Mouse (Mus musculus): ENCODE measurements around the gene Rbfox3. TPM values are rescaled to one million over a fixed set of nuclear protein-coding genes. Genes with fewer than 3 reads are reported as not detected.
A peak's percentile ranks its signal among the peaks of the same experiment; 100 is the strongest.

The Rbfox3 gene
- polyA plus RNA-seq, 1 experiment from 2014 or later, result 69.4 TPM

GRCm38 (mm10) chr11:118821353-118821752, 90.0 kb downstream of the Rbfox3 start:
- no peaks in the 10 kb centered on the region for H3K27me3 ChIP-seq (replicated peaks; ENCODE audit: control insufficient read depth, insufficient read depth, low read length)
- H3K4me1 ChIP-seq (ENCODE audit: control insufficient read depth, insufficient read depth, low read depth, low read length), result peaks cover 10% of the 10 kb centered on the region
- no peak overlapping the region for H3K4me3 ChIP-seq (ENCODE audit: low read length)
- H3K27ac ChIP-seq (ENCODE audit: low read depth, low read length), result no peak overlapping the region
- no peaks in the 10 kb centered on the region for H3K9me3 ChIP-seq (ENCODE audit: control insufficient read depth, low read length)
- H3K9ac ChIP-seq (ENCODE audit: low read depth, low read length), result no peak overlapping the region
- no peak for ATAC-seq
- H3K36me3 ChIP-seq (ENCODE audit: control insufficient read depth, insufficient read depth, low read length), result no peaks in the 10 kb centered on the region
- WGBS, result 46% methylated on average over 2 of the region's 2 CpGs
- H3K4me2 ChIP-seq (ENCODE audit: low read length), result no peak overlapping the region

GRCm38 (mm10) chr11:118818528-118818927, 92.9 kb downstream of the Rbfox3 start:
- ATAC-seq, result no peak
- H3K9ac ChIP-seq (ENCODE audit: low read depth, low read length), result no peak overlapping the region
- no peaks in the 10 kb centered on the region for H3K27me3 ChIP-seq (replicated peaks; ENCODE audit: control insufficient read depth, insufficient read depth, low read length)
- H3K4me3 ChIP-seq (ENCODE audit: low read length), result no peak overlapping the region
- H3K4me2 ChIP-seq (ENCODE audit: low read length), result no peak overlapping the region
- 97% methylated on average over 8 of the region's 8 CpGs for WGBS
- H3K4me1 ChIP-seq (ENCODE audit: control insufficient read depth, insufficient read depth, low read depth, low read length), result peaks cover 18% of the 10 kb centered on the region
- H3K27ac ChIP-seq (ENCODE audit: low read depth, low read length), result no peak overlapping the region
- H3K9me3 ChIP-seq (ENCODE audit: control insufficient read depth, low read length), result no peaks in the 10 kb centered on the region
- no peaks in the 10 kb centered on the region for H3K36me3 ChIP-seq (ENCODE audit: control insufficient read depth, insufficient read depth, low read length)

- no peak for ATAC-seq
- 60% methylated on average over 5 of the region's 5 CpGs for whole genome bisulfite sequencing
- no peaks in the 10 kb centered on the region for H3K9me3 ChIP-seq (ENCODE audit: control insufficient read depth, low read length)
- no peak overlapping the region for H3K4me2 ChIP-seq (ENCODE audit: low read length)
- no peak overlapping the region for H3K4me3 ChIP-seq (ENCODE audit: low read length)
- no peak overlapping the region for H3K27ac ChIP-seq (ENCODE audit: low read depth, low read length)
- peaks cover 19% of the 10 kb centered on the region for H3K4me1 ChIP-seq (ENCODE audit: control insufficient read depth, insufficient read depth, low read depth, low read length)
- H3K9ac ChIP-seq (ENCODE audit: low read depth, low read length), result no peak overlapping the region
- H3K27me3 ChIP-seq (replicated peaks; ENCODE audit: control insufficient read depth, insufficient read depth, low read length), result no peaks in the 10 kb centered on the region
- H3K36me3 ChIP-seq (ENCODE audit: control insufficient read depth, insufficient read depth, low read length), result no peaks in the 10 kb centered on the region
Observed at GRCm38 (mm10) chr11:118815118-118815517, 96.3 kb downstream of the Rbfox3 start.

GRCm38 (mm10) chr11:118813942-118814341, 97.5 kb downstream of the Rbfox3 start:
- 42% methylated on average over 11 of the region's 11 CpGs for WGBS
- Histone ChIP-seq H3K27ac (ENCODE audit: low read depth, low read length) (peak overlapping the region; percentile 67), H3K9ac (ENCODE audit: low read depth, low read length) (peak overlapping the region; percentile 32; the same call in 1 of the 2 replicates), H3K4me2 (ENCODE audit: low read length) (no peak overlapping the region), H3K9me3 (ENCODE audit: control insufficient read depth, low read length) (no peaks in the 10 kb centered on the region), H3K27me3 (replicated peaks; ENCODE audit: control insufficient read depth, insufficient read depth, low read length) (no peaks in the 10 kb centered on the region), H3K4me3 (ENCODE audit: low read length) (no peak overlapping the region), H3K4me1 (ENCODE audit: control insufficient read depth, insufficient read depth, low read depth, low read length) (peaks cover 19% of the 10 kb centered on the region), H3K36me3 (ENCODE audit: control insufficient read depth, insufficient read depth, low read length) (no peaks in the 10 kb centered on the region)
- ATAC-seq, result 0 out of 2 replicates have a peak, but pooled peaks have one; percentile 25

GRCm38 (mm10) chr11:118811404-118811803, 100.0 kb downstream of the Rbfox3 start:
- Histone ChIP-seq H3K4me1 (ENCODE audit: control insufficient read depth, insufficient read depth, low read depth, low read length) (peaks cover 28% of the 10 kb centered on the region), H3K36me3 (ENCODE audit: control insufficient read depth, insufficient read depth, low read length) (no peaks in the 10 kb centered on the region), H3K9ac (ENCODE audit: low read depth, low read length) (no peak overlapping the region), H3K27ac (ENCODE audit: low read depth, low read length) (no peak overlapping the region), H3K4me3 (ENCODE audit: low read length) (no peak overlapping the region), H3K27me3 (replicated peaks; ENCODE audit: control insufficient read depth, insufficient read depth, low read length) (no peaks in the 10 kb centered on the region), H3K9me3 (ENCODE audit: control insufficient read depth, low read length) (no peaks in the 10 kb centered on the region), H3K4me2 (ENCODE audit: low read length) (no peak overlapping the region)
- WGBS, result 94% methylated on average over 7 of the region's 7 CpGs
- ATAC-seq, result no peak

- Histone ChIP-seq H3K27me3 (replicated peaks; ENCODE audit: control insufficient read depth, insufficient read depth, low read length) (no peaks in the 10 kb centered on the region), H3K4me3 (ENCODE audit: low read length) (no peak overlapping the region), H3K9ac (ENCODE audit: low read depth, low read length) (no peak overlapping the region), H3K27ac (ENCODE audit: low read depth, low read length) (peak overlapping the region; percentile 48), H3K4me1 (ENCODE audit: control insufficient read depth, insufficient read depth, low read depth, low read length) (peaks cover 9% of the 10 kb centered on the region), H3K9me3 (ENCODE audit: control insufficient read depth, low read length) (no peaks in the 10 kb centered on the region), H3K36me3 (ENCODE audit: control insufficient read depth, insufficient read depth, low read length) (no peaks in the 10 kb centered on the region), H3K4me2 (ENCODE audit: low read length) (no peak overlapping the region)
- peak; percentile 35 for ATAC-seq
- WGBS, result 61% methylated on average over 15 of the region's 15 CpGs
Observed at GRCm38 (mm10) chr11:118807511-118807910, 103.9 kb downstream of the Rbfox3 start.

GRCm38 (mm10) chr11:118794856-118795602, 116.4 kb downstream of the Rbfox3 start:
- Histone ChIP-seq H3K27ac (ENCODE audit: low read depth, low read length) (peak overlapping the region; percentile 88; the same call in 1 of the 2 replicates), H3K4me2 (ENCODE audit: low read length) (no peak overlapping the region), H3K9me3 (ENCODE audit: control insufficient read depth, low read length) (no peaks in the 10 kb centered on the region), H3K27me3 (replicated peaks; ENCODE audit: control insufficient read depth, insufficient read depth, low read length) (no peaks in the 10 kb centered on the region), H3K36me3 (ENCODE audit: control insufficient read depth, insufficient read depth, low read length) (no peaks in the 10 kb centered on the region), H3K4me3 (ENCODE audit: low read length) (no peak overlapping the region), H3K4me1 (ENCODE audit: control insufficient read depth, insufficient read depth, low read depth, low read length) (peaks cover 42% of the 10 kb centered on the region), H3K9ac (ENCODE audit: low read depth, low read length) (0 out of 2 replicates have a peak overlapping the region, but pooled peaks have one; percentile 28)
- ATAC-seq, result peak; percentile 37; the same call in 1 of the 2 replicates
- 38% methylated on average over 8 of the region's 8 CpGs for WGBS

GRCm38 (mm10) chr11:118793639-118794021, 117.8 kb downstream of the Rbfox3 start:
- peak overlapping the region; percentile 29; the same call in 1 of the 2 replicates for H3K4me2 ChIP-seq (ENCODE audit: low read length)
- no peaks in the 10 kb centered on the region for H3K27me3 ChIP-seq (replicated peaks; ENCODE audit: control insufficient read depth, insufficient read depth, low read length)
- H3K9ac ChIP-seq (ENCODE audit: low read depth, low read length), result peak overlapping the region; percentile 51
- H3K27ac ChIP-seq (ENCODE audit: low read depth, low read length), result peak overlapping the region; percentile 88
- peak; percentile 45 for ATAC-seq
- H3K36me3 ChIP-seq (ENCODE audit: control insufficient read depth, insufficient read depth, low read length), result no peaks in the 10 kb centered on the region
- no peaks in the 10 kb centered on the region for H3K9me3 ChIP-seq (ENCODE audit: control insufficient read depth, low read length)
- WGBS, result 37% methylated on average over 16 of the region's 16 CpGs
- H3K4me1 ChIP-seq (ENCODE audit: control insufficient read depth, insufficient read depth, low read depth, low read length), result peaks cover 42% of the 10 kb centered on the region
- H3K4me3 ChIP-seq (ENCODE audit: low read length), result no peak overlapping the region

GRCm38 (mm10) chr11:118792916-118793638, 118.3 kb downstream of the Rbfox3 start:
- Histone ChIP-seq H3K9me3 (ENCODE audit: control insufficient read depth, low read length) (no peaks in the 10 kb centered on the region), H3K9ac (ENCODE audit: low read depth, low read length) (peak overlapping the region; percentile 51), H3K4me3 (ENCODE audit: low read length) (no peak overlapping the region), H3K27me3 (replicated peaks; ENCODE audit: control insufficient read depth, insufficient read depth, low read length) (no peaks in the 10 kb centered on the region), H3K4me2 (ENCODE audit: low read length) (peak overlapping the region; percentile 29; the same call in 1 of the 2 replicates), H3K36me3 (ENCODE audit: control insufficient read depth, insufficient read depth, low read length) (no peaks in the 10 kb centered on the region), H3K4me1 (ENCODE audit: control insufficient read depth, insufficient read depth, low read depth, low read length) (peaks cover 42% of the 10 kb centered on the region), H3K27ac (ENCODE audit: low read depth, low read length) (peak overlapping the region; percentile 88)
- WGBS, result 23% methylated on average over 10 of the region's 10 CpGs
- peak; percentile 51 for ATAC-seq

Data from hindbrain, embryonic 16.5 days (tissue).